Mouse (Mus musculus) megakaryocyte-erythroid progenitor cell, adult 5-6 weeks (primary cell): ENCODE results near the gene Trim15. TPM values are rescaled to one million over a fixed set of nuclear protein-coding genes. Genes with fewer than 3 reads are reported as not detected.

Source experiments
- ATAC-seq: replicated peaks from 2 replicates; pipeline ENCODE4 v1.8.0; 2016; ENCODE audit warnings: mild to moderate bottlenecking, inconsistent platforms; ENCODE audit not compliant: severe bottlenecking, poor library complexity, low FRiP score, low TSS enrichment
- total RNA-seq, 2 experiments: library from RNA; stranded (forward) in 1 of 2; stranded (reverse) in 1 of 2; fragments of 200-1000, 215-1000 nt in 1 of 2; fragments of >200 nt in 1 of 2; fragmentation: Nextera tagmentation in 1 of 2; gene quantifications; 2 replicates each; pipeline ENCODE4 v1.2.3; 2014 to 2017

The Trim15 gene
- total RNA-seq, 2 experiments from 2014 or later: not detected

DNA sequence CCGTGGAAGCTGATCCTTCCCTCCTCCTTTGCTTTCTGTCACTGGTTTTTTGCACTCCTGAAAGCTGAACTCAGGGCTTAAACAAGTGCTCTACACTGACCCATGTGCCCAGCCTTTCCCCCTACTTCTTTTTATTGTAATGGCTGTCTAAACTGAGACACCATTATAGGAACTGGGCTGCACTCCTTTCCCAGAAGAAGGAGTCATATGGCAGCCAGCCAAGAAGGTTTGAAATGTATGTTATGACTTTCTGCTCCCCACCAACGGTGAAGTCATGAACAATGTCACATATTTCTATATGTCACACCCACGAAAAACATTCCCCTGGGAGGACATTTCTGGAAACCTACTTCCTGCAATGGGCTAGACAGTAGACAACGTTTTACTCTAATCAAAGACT, 7.6 kb upstream of the Trim15 start:
- no peak for ATAC-seq

GRCm38 (mm10) chr17:36869955-36870810, 3.2 kb upstream of the Trim15 start:
- peak; percentile 1; the same call in 1 of the 2 replicates for ATAC-seq

- peak; percentile 96 for ATAC-seq
These were observed 2.4 kb upstream of the Trim15 start, which contains the start of gene Trim10 for GRCm38 (mm10) chr17:36869284-36869954. Trim10 (plus strand) TSS chr17:36869574.

DNA sequence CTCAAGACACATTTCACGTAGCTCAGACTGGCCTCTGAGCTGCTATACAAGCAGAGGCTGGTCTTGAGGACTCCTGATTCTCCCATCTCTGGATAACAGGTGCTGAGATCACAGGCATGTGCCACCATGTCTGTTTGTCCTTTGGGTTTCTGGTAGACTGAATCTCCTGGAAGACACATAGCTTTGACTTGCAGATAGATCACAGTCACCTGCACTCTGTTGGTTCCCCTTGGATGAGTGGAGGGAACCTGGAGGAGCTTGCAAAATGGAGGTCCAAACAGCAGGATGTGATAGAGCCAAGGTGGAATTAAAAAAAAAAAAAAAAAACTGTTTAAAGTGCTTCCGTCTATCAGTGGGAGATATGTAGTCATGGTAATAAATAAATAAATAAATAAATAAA, 1.8 kb upstream of the Trim15 start:
- ATAC-seq: 0 out of 2 replicates have a peak, but pooled peaks have one; percentile 6

- ATAC-seq: no peak
These were observed 5.3 kb downstream of the Trim15 start for GRCm38 (mm10) chr17:36861680-36862079.

- ATAC-seq: no peak
These were observed 8.8 kb downstream of the Trim15 start for GRCm38 (mm10) chr17:36858181-36858580.

DNA sequence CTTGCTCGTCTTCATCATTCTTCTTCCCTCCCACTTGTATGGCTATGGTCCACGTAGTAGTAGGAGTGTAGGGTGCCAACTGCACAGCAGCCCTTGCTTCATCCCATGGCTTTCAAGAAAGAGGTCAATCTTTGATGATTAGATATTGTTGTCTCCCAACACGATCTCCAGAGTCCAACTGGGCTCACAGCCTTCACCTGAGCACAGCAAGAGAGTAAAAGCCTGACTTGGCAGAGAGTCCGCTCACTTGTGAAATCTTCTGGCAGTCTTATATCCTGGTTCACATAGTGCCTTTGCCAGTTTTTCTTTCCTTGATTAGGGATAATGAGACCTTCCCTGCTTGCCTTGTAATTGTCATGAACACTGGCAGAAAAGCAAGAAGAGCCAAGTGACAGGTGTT, 10.8 kb downstream of the Trim15 start:
- no peak for ATAC-seq

DNA sequence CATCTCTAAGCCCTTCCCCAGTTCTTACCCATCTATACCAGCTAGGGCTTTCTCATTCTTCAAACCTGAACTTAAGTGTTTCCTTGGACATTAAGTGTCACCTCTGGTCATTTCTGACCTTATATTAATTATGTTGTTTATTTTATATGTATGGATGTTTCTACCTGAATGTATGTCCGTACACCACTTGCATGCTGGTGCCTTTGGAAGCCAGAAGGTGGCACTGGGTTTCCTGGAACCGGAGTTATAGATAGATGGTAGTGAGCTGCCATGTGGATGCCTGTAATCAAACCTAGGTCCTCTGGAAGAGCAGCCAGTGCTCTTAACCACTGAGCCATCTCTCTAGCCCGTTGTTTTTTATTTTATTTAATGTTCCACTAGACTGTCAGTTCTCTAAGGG, 11.5 kb downstream of the Trim15 start:
- no peak for ATAC-seq

DNA sequence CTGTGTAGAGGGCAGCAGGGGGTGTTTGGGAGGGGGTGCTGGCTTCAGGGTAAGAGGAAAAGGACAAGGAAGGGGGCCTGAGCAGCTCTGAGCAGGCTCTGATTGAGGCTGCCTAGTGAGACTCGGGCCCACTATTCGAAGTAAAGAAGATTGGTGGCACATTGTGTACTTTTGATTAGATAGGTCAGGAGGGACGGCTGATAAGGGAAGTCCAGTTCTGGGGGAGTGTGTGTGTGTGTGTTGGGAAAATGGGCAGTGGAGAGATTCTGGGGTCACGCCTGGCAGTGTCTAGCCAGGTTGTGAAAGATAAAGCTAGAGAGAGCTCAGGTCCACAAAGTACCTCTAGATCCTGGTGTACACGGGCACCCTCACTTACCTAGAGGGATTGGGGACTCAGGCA, 15.4 kb downstream of the Trim15 start:
- 0 out of 2 replicates have a peak, but pooled peaks have one; percentile 39 for ATAC-seq

GRCm38 (mm10) chr17:36851200-36851599, 15.8 kb downstream of the Trim15 start:
- ATAC-seq: no peak

DNA sequence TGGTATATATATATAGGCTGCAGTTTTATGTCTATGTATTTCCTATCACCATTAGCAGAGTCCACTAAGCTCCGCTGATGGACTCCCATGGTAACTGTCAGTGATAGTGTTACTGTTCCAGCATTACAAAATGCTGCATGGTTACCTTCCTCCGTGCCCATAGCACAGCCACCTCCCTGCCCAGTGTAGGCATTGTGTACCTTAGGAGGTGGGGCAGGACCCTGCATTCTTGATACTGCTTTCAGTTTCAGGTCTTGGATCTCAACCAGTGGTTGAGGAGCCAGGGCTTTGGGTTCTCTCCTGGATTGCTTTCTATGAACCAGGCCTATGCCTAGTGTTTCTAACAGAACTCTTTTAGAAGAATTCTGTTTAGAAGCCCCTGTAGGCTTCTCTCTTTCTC, 17.0 kb downstream of the Trim15 start:
- ATAC-seq: no peak

GRCm38 (mm10) chr17:36848911-36849310, 18.1 kb downstream of the Trim15 start:
- no peak for ATAC-seq

DNA sequence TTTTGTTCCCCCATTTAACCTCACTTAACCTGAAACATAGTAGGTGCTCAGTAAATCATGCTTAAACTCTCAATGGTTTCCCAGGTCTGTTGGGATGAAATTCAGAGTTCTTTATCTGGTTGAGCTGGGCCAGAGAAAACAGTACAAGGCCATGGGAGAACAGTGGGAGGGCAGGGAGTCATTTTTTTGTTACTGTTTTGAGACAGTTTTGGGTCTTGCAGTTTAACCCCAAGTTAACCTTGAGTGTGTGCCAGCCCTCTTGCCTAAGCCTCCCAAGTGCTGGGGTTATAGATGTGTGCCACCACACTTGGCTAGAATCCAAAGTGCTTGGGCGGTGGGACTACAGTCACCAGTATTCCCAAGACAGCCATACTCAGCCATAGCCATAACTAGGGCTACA, 22.3 kb downstream of the Trim15 start:
- no peak for ATAC-seq

DNA sequence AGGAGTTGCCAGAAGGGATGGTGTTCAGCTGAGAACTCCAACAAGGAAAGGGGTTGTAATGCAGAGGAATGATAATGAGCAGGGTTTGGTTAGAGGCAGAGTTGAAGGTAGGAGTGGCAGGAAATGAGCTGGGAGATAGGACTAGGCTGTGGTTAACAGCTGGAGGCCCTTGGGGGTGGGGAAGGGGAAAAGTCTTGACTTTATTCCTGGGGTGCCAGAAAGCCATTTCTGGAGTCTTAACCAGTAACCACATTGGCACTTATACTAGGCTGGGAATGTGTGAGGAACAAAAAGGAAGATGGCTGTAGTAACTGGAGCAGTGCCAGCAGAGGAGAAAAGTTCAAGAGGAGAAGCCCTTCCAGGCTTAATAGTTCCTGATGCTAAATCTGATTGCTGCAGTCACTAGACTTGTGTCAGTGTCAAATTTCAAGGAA, 22.7 kb downstream of the Trim15 start:
- ATAC-seq: peak; percentile 91

DNA sequence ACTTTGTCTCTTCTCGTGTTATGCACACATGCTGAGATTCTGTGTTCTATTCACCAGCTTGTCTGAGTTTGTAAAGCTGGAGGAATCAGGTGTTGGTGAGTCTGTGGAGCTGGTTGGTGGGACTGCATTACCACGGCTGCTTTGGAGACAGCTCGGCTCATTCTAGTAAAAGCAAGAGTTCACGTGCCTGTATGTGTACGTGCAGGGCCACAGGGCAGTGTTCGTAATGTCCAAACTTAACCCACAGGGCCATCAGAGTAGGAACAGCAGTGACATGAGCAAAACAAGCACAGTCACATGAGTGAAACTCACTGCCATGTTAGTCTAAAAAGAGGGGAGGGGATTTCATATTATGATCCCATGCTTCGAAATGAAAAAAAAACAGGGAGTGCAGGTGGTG, 23.3 kb downstream of the Trim15 start:
- ATAC-seq: no peak

DNA sequence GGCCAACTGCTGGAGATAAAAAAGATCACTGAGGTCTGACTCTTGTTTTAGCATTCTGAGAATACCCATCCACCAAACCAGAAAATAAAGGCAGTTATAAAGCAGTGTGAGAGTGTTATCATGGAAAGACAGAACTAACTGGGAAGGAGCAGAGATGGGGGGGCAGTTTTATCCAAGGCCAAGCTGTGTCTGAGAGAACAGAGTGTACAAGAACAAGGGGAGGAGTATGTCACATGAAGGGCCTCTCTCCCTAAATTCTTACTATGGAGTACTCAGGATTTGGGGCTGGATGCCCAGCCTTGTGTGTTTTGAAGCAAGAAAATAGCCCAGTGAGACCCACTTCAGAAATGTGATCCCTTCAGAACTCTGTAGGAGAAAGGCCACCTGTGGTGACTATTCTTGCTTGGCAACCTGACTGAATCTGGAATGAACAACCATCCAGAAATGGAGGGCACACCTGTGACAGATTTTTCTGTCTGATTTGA, 26.0 kb downstream of the Trim15 start:
- no peak for ATAC-seq

GRCm38 (mm10) chr17:36839931-36840330, 27.1 kb downstream of the Trim15 start:
- no peak for ATAC-seq

- no peak for ATAC-seq
These were observed 28.0 kb downstream of the Trim15 start for GRCm38 (mm10) chr17:36839001-36839400.

DNA sequence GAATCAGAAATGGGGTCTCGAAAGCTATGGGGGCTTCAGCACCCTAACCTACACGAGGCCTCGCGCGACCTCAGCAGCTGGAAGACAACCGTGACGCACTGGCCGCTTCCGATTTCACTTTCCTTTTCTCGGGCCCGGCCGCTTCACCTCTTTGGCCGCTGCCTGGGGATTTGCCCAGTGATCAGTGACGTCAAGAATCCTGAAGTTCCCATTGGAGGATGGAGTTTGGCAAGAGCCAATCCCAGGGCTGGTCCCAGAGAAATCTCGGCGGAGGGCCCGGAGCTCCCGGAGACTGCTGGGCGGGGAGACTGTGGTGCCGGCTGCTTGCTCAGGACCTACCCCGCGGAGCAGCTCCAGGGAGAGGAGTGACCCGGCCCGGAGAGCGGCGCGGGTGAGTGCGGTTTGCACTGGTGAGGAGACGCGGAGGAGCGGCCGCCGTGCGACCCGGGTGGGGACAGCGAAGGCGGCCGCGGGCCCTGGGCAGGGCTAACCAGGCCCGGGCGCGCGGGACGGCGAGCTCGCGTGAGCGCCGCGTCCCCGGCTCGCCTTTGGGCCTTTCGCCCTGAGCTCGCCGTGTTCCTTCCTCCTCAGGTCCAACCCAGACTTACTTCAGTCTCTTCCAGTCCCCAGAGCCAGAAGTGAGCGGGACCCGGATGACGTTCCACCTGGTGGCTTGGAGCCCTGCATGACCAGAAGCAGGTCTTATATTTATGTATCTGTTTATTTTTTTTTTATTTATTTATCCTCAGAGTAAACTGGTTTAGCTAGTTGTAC, 29.9 kb downstream of the Trim15 start, which contains the start of gene Trim26:
Gene Trim26 (plus strand): TSS at position 261 of the 774 bp plus-strand sequence.
- ATAC-seq: peak; percentile 98

DNA sequence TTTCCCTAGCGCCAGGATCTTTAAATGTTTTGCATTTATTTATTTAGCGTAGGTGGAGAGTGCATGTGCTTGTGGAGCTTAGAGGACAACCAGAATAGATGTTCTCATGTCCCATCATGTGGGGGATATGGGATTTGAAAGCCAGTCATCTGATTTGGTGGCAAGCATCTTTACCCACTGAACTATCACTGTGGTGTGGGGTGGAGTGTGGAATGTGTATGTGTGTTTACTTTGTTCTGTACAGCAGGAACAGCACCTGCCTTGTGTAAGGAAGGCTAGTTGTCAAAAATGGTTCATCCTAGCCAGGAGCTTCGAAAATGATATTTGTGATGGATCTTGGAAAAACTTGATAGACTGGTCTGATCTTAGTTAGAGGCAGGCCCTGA, 30.6 kb downstream of the Trim15 start:
- ATAC-seq: 0 out of 2 replicates have a peak, but pooled peaks have one; percentile 8
